Mouse (Mus musculus): ENCODE results near the gene Calml3.

Gene Calml3

GRCm38 (mm10) chr13:3782499-3782898 lies 21.6 kb downstream of the Calml3 start:
- DNase-seq (ENCODE audit: low read depth, low spot score), result no peak

DNA sequence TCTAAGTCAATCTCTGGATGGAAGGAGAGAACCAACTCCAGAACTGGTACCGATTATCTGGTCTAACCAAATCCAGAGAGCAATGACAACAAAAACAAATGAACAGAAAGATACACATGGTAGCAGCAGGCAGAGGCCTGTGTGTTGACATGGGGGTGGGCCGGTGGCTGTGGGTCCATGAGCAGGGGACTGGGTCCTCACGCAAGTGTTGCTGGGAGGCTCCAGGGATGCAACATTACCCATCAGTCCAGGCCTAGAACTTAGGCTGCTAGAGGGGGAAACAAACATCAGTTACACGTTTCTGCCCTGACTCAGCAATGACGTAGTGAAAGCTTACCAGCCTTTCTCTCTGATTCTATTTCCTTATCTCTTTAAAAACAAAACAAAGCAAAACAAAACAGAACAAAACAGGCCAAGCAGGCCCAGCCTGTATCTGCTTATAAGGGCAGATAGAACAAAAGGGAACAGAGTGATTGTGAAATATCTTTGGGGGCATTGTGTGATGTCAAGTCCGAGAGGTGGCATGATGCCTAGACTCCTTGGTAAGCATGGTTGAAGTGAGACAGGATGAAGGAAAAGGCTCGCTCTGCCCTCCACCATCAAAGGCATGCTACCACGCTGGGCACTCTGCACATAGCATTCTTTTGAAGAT lies 24.4 kb downstream of the Calml3 start:
- no peak for DNase-seq (ENCODE audit: low read depth, low spot score)

DNA sequence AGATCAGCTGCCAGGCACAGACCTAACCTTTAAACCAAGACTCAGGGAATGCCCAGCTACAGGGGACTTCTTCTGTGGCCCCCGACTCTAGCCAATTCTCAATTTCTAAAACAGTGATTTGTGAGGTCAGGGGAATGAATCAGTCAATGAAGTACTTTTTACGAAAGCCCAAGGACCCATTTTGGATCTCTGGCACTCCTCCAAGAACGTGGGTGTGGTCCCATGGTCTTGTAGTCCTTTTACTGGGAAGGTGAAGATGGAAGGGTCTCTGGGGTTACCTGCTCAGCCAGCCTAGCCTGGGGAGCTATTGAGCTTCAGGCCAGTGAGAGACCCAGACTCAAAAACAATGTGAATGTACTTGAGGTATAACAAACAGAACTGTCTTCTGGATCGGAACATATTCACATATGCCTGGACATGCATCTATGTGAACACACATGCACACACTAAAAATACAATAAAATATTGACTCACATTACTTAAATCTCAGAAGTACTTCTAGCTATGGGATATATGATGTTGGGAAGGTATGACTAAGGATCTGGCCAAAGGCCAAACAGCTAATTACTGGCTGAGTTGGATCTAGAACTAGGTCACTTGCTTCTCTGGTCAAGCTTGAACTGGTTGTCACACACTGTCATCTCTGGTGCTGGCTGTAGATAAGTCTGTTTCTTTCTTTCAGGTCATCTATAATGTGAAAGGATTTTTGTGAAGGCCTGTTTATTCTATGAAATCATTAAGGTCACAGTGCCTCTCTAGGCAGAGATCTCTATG lies 25.3 kb downstream of the Calml3 start:
- no peak for DNase-seq (ENCODE audit: low read depth, low spot score)

DNA sequence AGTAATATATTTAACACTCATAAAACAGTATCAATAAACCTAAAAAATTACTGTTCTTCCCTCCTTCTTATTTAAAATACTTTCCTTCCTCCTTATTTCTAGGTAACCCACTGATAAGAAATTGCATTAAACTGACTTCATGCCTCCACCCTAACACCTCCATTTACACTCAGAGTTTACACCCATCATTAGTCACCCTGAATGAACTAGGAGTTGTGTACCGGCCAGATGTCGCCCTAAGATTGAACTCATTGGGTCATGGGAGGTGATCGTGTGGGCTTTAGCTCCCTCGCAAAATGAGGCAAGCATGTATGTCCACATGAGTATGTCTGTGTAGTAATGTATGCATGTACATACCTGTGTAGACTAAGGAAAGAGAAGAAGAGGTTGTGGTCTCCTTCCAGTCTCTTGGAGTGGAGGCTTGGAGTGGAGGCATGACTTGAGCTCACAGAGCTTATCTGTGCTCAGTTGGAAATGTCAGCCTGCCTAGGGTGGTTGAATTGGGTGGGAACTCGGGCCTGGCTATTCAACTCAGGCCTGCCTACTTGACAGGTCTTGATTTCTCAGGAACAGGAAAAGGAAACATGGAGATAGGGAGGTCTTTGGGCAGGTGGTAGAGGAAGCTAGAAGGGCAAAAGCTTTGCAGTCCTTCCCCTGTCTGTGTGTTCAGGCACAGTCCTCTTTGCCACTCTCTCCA lies 26.8 kb downstream of the Calml3 start:
- no peak for DNase-seq (ENCODE audit: low read depth, low spot score)

- DNase-seq (ENCODE audit: low read depth, low spot score), result no peak
Observed at GRCm38 (mm10) chr13:3776446-3776845, 27.7 kb downstream of the Calml3 start.

- no peak for DNase-seq (ENCODE audit: low read depth, low spot score)
Observed at GRCm38 (mm10) chr13:3774991-3775390, 29.1 kb downstream of the Calml3 start.

DNA sequence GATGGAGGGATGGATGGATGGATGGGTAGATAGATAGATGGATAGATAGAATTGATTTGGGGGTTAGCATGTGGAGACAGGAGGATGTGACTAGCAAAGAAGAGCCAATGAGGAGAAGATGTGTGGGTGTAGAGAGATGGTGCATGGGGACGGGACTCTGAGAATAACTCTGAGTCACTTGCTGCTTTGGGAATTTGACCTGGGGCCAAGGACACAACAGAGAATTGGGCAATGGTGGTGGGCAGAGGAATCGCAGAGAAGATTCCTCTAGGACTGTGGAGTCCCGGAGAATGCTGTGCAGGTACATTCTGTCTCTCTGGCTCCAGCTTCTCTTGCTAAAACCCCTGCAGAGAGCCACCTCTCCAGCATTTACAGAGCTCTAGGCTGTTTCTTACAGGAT lies 29.8 kb downstream of the Calml3 start:
- DNase-seq (ENCODE audit: low read depth, low spot score), result no peak

DNA sequence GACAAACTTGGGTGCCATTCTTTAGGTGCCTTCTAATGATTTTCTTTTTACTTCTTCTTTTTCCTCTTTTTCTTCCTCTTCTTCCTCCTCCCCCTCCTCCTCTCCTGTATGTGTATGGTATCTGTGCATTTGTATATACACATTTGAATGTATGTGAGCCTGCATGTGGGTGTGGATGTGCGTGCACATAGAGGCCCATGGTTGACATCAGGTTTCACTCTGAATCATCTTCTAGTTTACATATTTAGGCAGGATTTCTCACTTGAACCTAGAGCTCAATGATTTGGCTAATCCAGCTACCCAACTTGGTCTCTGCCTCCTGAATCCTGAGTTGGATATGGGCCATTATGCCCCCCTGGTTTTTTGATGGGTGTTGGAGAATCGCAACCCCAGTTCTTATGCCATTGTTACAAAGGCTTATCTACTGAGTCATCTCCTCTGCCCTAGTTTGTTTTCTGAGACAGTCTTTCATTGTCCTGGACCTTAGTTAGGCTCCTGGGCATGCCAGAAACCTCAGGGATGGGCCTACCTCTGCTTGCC lies 30.9 kb downstream of the Calml3 start:
- no peak for DNase-seq (ENCODE audit: low read depth, low spot score)

DNA sequence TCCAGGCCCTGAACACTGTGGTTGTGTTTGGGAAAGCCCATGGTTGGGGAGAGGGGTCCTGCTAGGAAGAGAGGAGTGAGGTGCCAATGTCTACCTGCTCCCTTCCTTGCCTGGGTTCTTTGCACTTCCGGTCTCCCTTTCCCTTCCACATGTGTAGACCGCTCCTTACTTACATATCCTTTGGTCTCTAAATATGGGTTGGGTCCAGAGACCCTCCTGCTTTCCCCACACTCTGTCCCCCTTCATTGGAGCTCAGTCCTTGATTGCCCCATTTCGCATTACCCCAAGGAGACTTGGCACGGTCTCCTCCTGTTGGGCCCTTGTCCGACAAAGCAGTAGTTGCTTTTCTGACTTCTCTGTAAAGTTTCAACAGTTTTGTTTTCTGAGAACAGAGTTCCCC lies 32.9 kb downstream of the Calml3 start:
- no peak for DNase-seq (ENCODE audit: low read depth, low spot score)

- DNase-seq (ENCODE audit: low read depth, low spot score), result no peak
Observed at GRCm38 (mm10) chr13:3770170-3771024, 33.7 kb downstream of the Calml3 start.

DNA sequence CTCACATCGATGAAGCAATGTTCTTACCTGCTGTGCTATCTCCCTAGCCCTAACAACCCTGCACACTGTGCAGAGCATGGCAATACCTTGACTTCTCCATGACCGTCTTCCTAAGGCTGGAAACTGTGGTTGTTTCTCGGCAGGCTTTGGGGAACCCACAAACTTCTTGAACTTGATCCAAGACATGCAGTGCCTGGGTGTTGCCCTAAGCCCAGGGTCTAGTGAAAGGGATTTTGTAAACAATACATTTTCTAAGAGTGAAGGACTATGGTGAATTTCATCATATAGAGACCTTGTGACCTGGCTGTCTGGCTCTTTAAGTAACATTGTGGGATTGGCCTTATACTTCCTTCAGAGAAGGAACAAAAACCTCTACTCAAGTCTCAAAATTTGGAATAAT lies 34.6 kb downstream of the Calml3 start:
- no peak for DNase-seq (ENCODE audit: low read depth, low spot score)

- no peak for DNase-seq (ENCODE audit: low read depth, low spot score)
Observed at GRCm38 (mm10) chr13:3768621-3769020, 35.5 kb downstream of the Calml3 start.

- DNase-seq (ENCODE audit: low read depth, low spot score), result no peak
Observed at GRCm38 (mm10) chr13:3767086-3767485, 37.0 kb downstream of the Calml3 start.

DNA sequence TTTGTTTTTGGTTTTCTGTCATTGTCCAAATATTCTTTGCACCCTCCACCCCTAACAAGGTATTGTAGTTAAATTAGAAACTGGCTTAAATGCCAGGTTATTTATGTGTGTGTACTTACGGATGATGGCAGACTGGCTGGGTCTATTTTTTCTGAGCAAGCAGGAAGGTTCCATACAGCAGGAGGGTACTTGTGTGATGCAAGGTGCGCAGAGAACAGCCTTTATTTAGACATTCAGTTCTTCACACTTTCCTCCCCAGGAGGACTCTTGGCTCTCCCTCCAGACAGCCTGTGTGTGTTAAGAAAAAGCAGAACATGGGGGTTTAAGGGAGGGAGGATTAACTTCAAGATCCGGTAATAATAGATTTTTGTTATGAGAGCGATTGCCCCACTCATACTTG lies 38.3 kb downstream of the Calml3 start:
- no peak for DNase-seq (ENCODE audit: low read depth, low spot score)

DNA sequence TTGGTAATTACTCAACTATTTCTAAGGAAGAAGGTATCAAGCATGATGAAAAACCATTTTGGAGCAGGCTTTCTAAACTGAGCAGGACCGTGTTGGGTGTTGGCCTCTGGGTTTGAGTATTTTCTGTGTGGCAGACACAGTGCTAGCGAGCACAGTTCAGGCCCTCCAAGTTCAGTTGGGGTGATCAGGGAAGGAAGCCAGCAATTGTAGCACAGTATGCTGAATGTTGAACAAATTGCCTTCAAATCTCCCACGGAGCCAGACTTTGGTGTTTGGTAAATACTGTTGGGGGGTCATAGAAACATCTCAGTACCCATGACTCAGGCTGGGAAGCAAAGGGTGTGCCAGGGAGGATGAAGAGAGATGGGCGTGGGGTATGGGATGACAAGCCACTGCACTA lies 43.0 kb downstream of the Calml3 start:
- no peak for DNase-seq (ENCODE audit: low read depth, low spot score)

DNA sequence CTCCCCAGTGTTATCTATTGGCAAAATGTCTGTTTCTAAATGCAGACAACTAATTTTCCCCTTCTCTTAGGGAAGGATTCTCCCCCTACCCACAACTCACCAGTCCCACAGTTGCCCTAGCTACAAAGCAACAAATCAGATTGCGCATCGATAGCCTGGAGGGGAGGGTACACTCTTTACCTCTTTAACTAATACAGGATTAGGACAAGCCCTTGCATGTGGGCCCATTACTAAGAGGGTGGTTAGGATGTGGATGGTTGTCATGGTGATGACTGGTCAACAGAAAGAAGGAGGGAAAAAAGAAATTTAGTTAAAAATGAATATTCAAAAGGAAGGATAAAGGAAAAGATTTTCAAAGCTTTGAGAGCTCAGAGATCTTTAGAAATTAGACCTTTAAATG lies 45.8 kb downstream of the Calml3 start:
- DNase-seq (ENCODE audit: low read depth, low spot score), result no peak

GRCm38 (mm10) chr13:3753291-3753690 lies 50.8 kb downstream of the Calml3 start:
- no peak for DNase-seq (ENCODE audit: low read depth, low spot score)

Measured in R1 (cell line).